Mouse (Mus musculus) megakaryocyte, embryonic 14.5 days (primary cell): ENCODE data around the gene Lcn12.

ENCODE experiments used
- FLI1 ChIP-seq: IDR thresholded peaks from 2 replicates; pipeline ENCODE4 v1.6.1; 2012; ENCODE audit warnings: low read length, inconsistent platforms, mixed read lengths
- GATA1 ChIP-seq: IDR thresholded peaks from 3 replicates; pipeline ENCODE4 v1.6.1; 2012; ENCODE audit warnings: mixed read lengths, low read length, inconsistent platforms, borderline replicate concordance

DNA sequence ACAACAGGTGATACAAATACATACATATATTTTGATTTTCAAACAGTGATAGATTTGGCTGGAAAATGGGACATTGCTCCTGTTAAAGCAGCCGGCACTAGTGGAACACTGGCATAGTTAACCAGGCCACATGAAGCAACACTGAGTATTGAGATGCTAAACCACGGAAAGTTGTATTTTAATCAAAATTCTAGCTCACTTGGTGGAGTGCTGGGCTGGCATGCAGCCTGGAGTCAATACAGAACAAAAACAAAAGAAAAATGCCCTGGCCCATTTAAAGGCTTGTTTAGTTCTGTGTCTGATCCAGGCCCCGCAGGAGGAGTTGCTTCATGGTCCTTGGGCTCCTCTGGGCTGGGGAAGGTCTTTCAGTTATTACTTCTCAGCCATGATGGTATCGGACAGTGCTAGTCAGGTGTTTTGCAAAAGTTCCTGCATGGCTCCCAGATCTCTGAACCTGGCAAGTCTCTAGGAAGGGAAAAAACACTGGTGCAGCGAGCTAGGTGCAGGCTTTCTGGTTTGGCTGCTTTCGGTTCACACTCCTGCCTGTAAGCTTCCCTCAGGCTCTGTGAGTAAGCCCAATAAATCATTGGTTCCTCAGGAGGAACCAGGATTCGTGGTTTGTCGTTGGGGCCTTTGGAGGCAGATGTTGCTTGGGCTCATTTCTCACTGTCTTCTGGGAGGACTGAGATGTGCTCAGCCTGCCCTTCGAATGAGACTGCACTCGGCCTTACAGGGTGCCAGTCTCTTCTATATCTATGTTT, 14.0 kb downstream of the Lcn12 start:
- TF ChIP-seq GATA1 = no peak
- TF ChIP-seq FLI1 = no peak
